In genomic region chr2:71749367-71750086, GRCm38 (mm10) we compare ENCODE assay signal across 12 mouse cellular contexts. TPM values are rescaled to one million over a fixed set of nuclear protein-coding genes. Genes with fewer than 3 reads are reported as not detected.
A peak's percentile ranks its signal among the peaks of the same experiment; 100 is the strongest.
DNase-seq lines count a peak whose midpoint lies in the region; ATAC-seq and TF ChIP-seq lines count a peak whose summit lies in the region.
"Had no signal": no experiment of that assay in that cellular context is flagged by ENCODE, and none has a peak within 500 bp of the region (broad histone marks: within the 10 kb centered on the region; RNA-seq: fewer than 3 reads in every experiment).

No protein-coding gene starts in this region.

- no peak for TF ChIP-seq CTCF in gastrocnemius, adult 2 months (IDR thresholded peaks at IDR 0.05)

- WGBS in hindbrain, embryonic 12.5 days: 38% methylated on average over 13 of the region's 13 CpGs
- WGBS in midbrain, embryonic 14.5 days: 28% methylated on average over 13 of the region's 13 CpGs
- 68% methylated on average over 13 of the region's 13 CpGs for WGBS in liver, embryonic 11.5 days
- WGBS in kidney, embryonic 16.5 days: 60% methylated on average over 13 of the region's 13 CpGs

- H3K4me2 ChIP-seq in hindbrain, embryonic 12.5 days (replicated peaks): peak overlapping the region; percentile 34
- peak overlapping the region; percentile 38 for H3K4me2 ChIP-seq in midbrain, embryonic 14.5 days (ENCODE audit: low read length)
- no peak overlapping the region for H3K4me2 ChIP-seq in liver, embryonic 11.5 days
- no peak overlapping the region for H3K4me2 ChIP-seq in kidney, embryonic 16.5 days (replicated peaks; ENCODE audit: low read depth, low read length)
- H3K4me2 ChIP-seq: limb, embryonic 12.5 days had no signal

- no peak overlapping the region for H3K9ac ChIP-seq in hindbrain, embryonic 12.5 days
- no peak overlapping the region for H3K9ac ChIP-seq in midbrain, embryonic 14.5 days (replicated peaks; ENCODE audit: low read length)
- no peak overlapping the region for H3K9ac ChIP-seq in liver, embryonic 11.5 days (ENCODE audit: low read depth, low read length)
- H3K9ac ChIP-seq in kidney, embryonic 16.5 days (replicated peaks; ENCODE audit: low read length): no peak overlapping the region
- H3K9ac ChIP-seq: limb, embryonic 12.5 days had no signal

- peaks cover 23% of the 10 kb centered on the region for H3K4me1 ChIP-seq in hindbrain, embryonic 12.5 days
- H3K4me1 ChIP-seq in midbrain, embryonic 14.5 days (ENCODE audit: control insufficient read depth, insufficient read depth, low read length): peaks cover 18% of the 10 kb centered on the region
- H3K4me1 ChIP-seq in liver, embryonic 11.5 days (replicated peaks; ENCODE audit: control insufficient read depth, insufficient read depth, low read length): peaks cover 23% of the 10 kb centered on the region
- peaks cover 12% of the 10 kb centered on the region for H3K4me1 ChIP-seq in kidney, embryonic 16.5 days (ENCODE audit: insufficient read depth, low read length)

- no peaks in the 10 kb centered on the region for H3K27me3 ChIP-seq in hindbrain, embryonic 12.5 days
- H3K27me3 ChIP-seq in midbrain, embryonic 14.5 days (ENCODE audit: control insufficient read depth, insufficient read depth, low read length): 0 out of 2 replicates have a peak, but pooled peaks cover 2% of the 10 kb centered on the region
- H3K27me3 ChIP-seq in liver, embryonic 11.5 days (replicated peaks; ENCODE audit: control insufficient read depth, insufficient read depth, low read length): no peaks in the 10 kb centered on the region
- H3K27me3 ChIP-seq in kidney, embryonic 16.5 days (ENCODE audit: insufficient read depth, low read length): no peaks in the 10 kb centered on the region
- H3K27me3 ChIP-seq: limb, embryonic 12.5 days had no signal

- DNase-seq in MN1 (ENCODE audit: low spot score): peak; percentile 82
- DNase-seq in embryo, embryonic 9.5 days (ENCODE audit: extremely low spot score): peak; percentile 61
- peak; percentile 30 for DNase-seq in midbrain, embryonic 14.5 days
- no peak for DNase-seq in liver, embryonic 11.5 days (ENCODE audit: low spot score)
- no peak for DNase-seq in cerebellum, adult 9-10 months
- no peak for DNase-seq in gastrocnemius, adult 2 months
- DNase-seq: heart, postnatal 10 days; kidney, postnatal 4 days; lung, postnatal 14 days had no signal

- intact Hi-C loops in gastrocnemius, adult 2 months (cut with DNase I): no loop called here

- peak overlapping the region; percentile 1; the same call in 1 of the 2 replicates for H3K4me3 ChIP-seq in hindbrain, embryonic 12.5 days
- H3K4me3 ChIP-seq in midbrain, embryonic 14.5 days (replicated peaks; ENCODE audit: low read depth, low read length): 0 out of 2 replicates have a peak overlapping the region, but pooled peaks have one; percentile 4
- no peak overlapping the region for H3K4me3 ChIP-seq in liver, embryonic 11.5 days (ENCODE audit: low read depth, low read length)
- no peak overlapping the region for H3K4me3 ChIP-seq in gastrocnemius, adult 2 months
- no peak overlapping the region for H3K4me3 ChIP-seq in kidney, embryonic 16.5 days (ENCODE audit: low read length)
- H3K4me3 ChIP-seq: limb, embryonic 12.5 days had no signal

- H3K36me3 ChIP-seq in hindbrain, embryonic 12.5 days: no peaks in the 10 kb centered on the region
- no peaks in the 10 kb centered on the region for H3K36me3 ChIP-seq in midbrain, embryonic 14.5 days (ENCODE audit: control insufficient read depth, insufficient read depth, low read length)
- no peaks in the 10 kb centered on the region for H3K36me3 ChIP-seq in liver, embryonic 11.5 days (ENCODE audit: control insufficient read depth, insufficient read depth, low read length)
- no peaks in the 10 kb centered on the region for H3K36me3 ChIP-seq in kidney, embryonic 16.5 days (ENCODE audit: insufficient read depth, low read length)
- H3K36me3 ChIP-seq: limb, embryonic 12.5 days had no signal

- peak overlapping the region; percentile 57; the same call in 1 of the 2 replicates for H3K27ac ChIP-seq in hindbrain, embryonic 12.5 days
- peak overlapping the region; percentile 52; the same call in 1 of the 2 replicates for H3K27ac ChIP-seq in midbrain, embryonic 14.5 days (replicated peaks; ENCODE audit: low read depth, low read length)
- H3K27ac ChIP-seq in liver, embryonic 11.5 days (ENCODE audit: low read depth, low read length): no peak overlapping the region
- H3K27ac ChIP-seq in gastrocnemius, adult 2 months: no peak overlapping the region
- no peak overlapping the region for H3K27ac ChIP-seq in kidney, embryonic 16.5 days (ENCODE audit: low read length)
- H3K27ac ChIP-seq: limb, embryonic 12.5 days had no signal

- H3K9me3 ChIP-seq in hindbrain, embryonic 12.5 days (replicated peaks): no peaks in the 10 kb centered on the region
- no peaks in the 10 kb centered on the region for H3K9me3 ChIP-seq in midbrain, embryonic 14.5 days (ENCODE audit: control insufficient read depth, low read length)
- no peaks in the 10 kb centered on the region for H3K9me3 ChIP-seq in liver, embryonic 11.5 days (ENCODE audit: control insufficient read depth, low read length)
- no peaks in the 10 kb centered on the region for H3K9me3 ChIP-seq in kidney, embryonic 16.5 days (ENCODE audit: low read length)
- H3K9me3 ChIP-seq: limb, embryonic 12.5 days had no signal

- ATAC-seq in hindbrain, embryonic 12.5 days (ENCODE audit: low FRiP score): no peak
- no peak for ATAC-seq in midbrain, embryonic 14.5 days (ENCODE audit: low FRiP score, low TSS enrichment)
- no peak for ATAC-seq in liver, embryonic 11.5 days (replicated peaks; ENCODE audit: low FRiP score)
- ATAC-seq in kidney, embryonic 16.5 days (ENCODE audit: low FRiP score, low TSS enrichment): no peak

RNA-seq across cellular contexts. Expression of gene Itga6, which starts 4.1 kb away (rescaled TPM):
- polyA plus RNA-seq in hindbrain, embryonic 12.5 days (2016; fragmentation: Nextera tagmentation; extraction: Ambion mirVana): 31.5 and 34.6 TPM in 2 replicates
- 15.9 and 21.6 TPM in 2 replicates for polyA plus RNA-seq in midbrain, embryonic 14.5 days (2014; fragmentation: Nextera tagmentation; extraction: Ambion mirVana)
- 22.3 and 24.2 TPM in 2 replicates for polyA plus RNA-seq in liver, embryonic 11.5 days (2014; fragmentation: Nextera tagmentation; extraction: Ambion mirVana)
- total RNA-seq in gastrocnemius, adult 2 months (2021): 10 to 100 TPM; 13.1 to 21.8 TPM
- polyA plus RNA-seq in kidney, embryonic 16.5 days (2015; fragmentation: Nextera tagmentation; extraction: Ambion mirVana): 56.8 and 75.1 TPM in 2 replicates

Comparison
In these comparisons a context has a peak if more than half of its experiments do, and no peak if none do; other contexts are left out.
1. DNase-seq: peak in MN1 (single experiment), embryo, embryonic 9.5 days (single experiment) and midbrain, embryonic 14.5 days (single experiment); none in liver, embryonic 11.5 days (single experiment), cerebellum, adult 9-10 months (single experiment) and gastrocnemius, adult 2 months (single experiment).
2. H3K27ac ChIP-seq: peak in hindbrain, embryonic 12.5 days (single experiment) and midbrain, embryonic 14.5 days (single experiment); none in liver, embryonic 11.5 days (single experiment), gastrocnemius, adult 2 months (single experiment) and kidney, embryonic 16.5 days (single experiment).
3. H3K4me2 ChIP-seq: peak in hindbrain, embryonic 12.5 days (single experiment) and midbrain, embryonic 14.5 days (single experiment); none in liver, embryonic 11.5 days (single experiment) and kidney, embryonic 16.5 days (single experiment).
4. H3K4me3 ChIP-seq: peak in hindbrain, embryonic 12.5 days (single experiment) and midbrain, embryonic 14.5 days (single experiment); none in liver, embryonic 11.5 days (single experiment), gastrocnemius, adult 2 months (single experiment) and kidney, embryonic 16.5 days (single experiment).